ENCODE assay signal across 8 mouse cellular contexts in genomic region chr3:53525737-53526136, GRCm38 (mm10). TPM values are rescaled to one million over a fixed set of nuclear protein-coding genes. Genes with fewer than 3 reads are reported as not detected.
DNase-seq lines count a peak whose midpoint lies in the region; ATAC-seq lines count a peak whose summit lies in the region.

No protein-coding gene starts in this region.

- H3K36me3 ChIP-seq in intestine, embryonic 15.5 days = no peaks in the 10 kb centered on the region

- 11% methylated on average over 21 of the region's 21 CpGs for WGBS in intestine, embryonic 15.5 days

- no peaks in the 10 kb centered on the region for H3K4me1 ChIP-seq in intestine, embryonic 15.5 days (replicated peaks)

- intact Hi-C loops in left cerebral cortex, postnatal 10 days (cut with DNase I) = loop anchor here (2.0 to 10.0 kb wide), 5 partner anchors 65 to 789 kb away; partner anchors contain the start of genes Frem2 and Trpc4

- H3K4me2 ChIP-seq in intestine, embryonic 15.5 days (replicated peaks) = peak overlapping the region; percentile 56

- H3K9ac ChIP-seq in intestine, embryonic 15.5 days = no peak overlapping the region

- peak; percentile 72 for ATAC-seq in intestine, embryonic 15.5 days
- ATAC-seq in inflammation-experienced regulatory T-cells, adult 6 months = no peak

- H3K4me3 ChIP-seq in intestine, embryonic 15.5 days (replicated peaks) = peak overlapping the region; percentile 23

- H3K27me3 ChIP-seq in intestine, embryonic 15.5 days (replicated peaks) = no peaks in the 10 kb centered on the region

- peak; percentile 27 for DNase-seq in adrenal gland, adult 8-10 months
- peak; percentile 91 for DNase-seq in embryo, embryonic 11 days
- DNase-seq in gastrocnemius, postnatal 4 days (ENCODE audit: low spot score in 2 of 2) = peak; percentile 66 to 78
- peak; percentile 83 to 92 for DNase-seq in left cerebral cortex, postnatal 10 days (ENCODE audit: extremely low spot score in 1 of 2, low spot score in 2 of 2)
- peak; percentile 77 for DNase-seq in mesoderm, embryonic 11.5 days (ENCODE audit: low read depth, low spot score)
- peak; percentile 94 for DNase-seq in right cerebral cortex, postnatal 4 days

- H3K9me3 ChIP-seq in intestine, embryonic 15.5 days = no peaks in the 10 kb centered on the region

- no peak overlapping the region for H3K27ac ChIP-seq in intestine, embryonic 15.5 days

RNA-seq across cellular contexts. Expression of gene Stoml3, which starts 37.3 kb away (rescaled TPM):
- total RNA-seq in adrenal gland, adult 8-10 months (2022) = not detected
- total RNA-seq in gastrocnemius, postnatal 4 days (2021) = not detected
- 0.09 and 0.15 TPM in 2 replicates for polyA plus RNA-seq in intestine, embryonic 15.5 days (2015; fragmentation: Nextera tagmentation; extraction: Ambion mirVana)
- total RNA-seq in left cerebral cortex, postnatal 10 days (2021) = under 1 TPM in 1 of 2 experiments, not detected in 1; 0.26 TPM
- polyA plus RNA-seq in inflammation-experienced regulatory T-cells, adult 6 months (2017; shearing (Covaris generic)) = not detected

Comparison
In these comparisons a context has a peak if more than half of its experiments do, and no peak if none do; other contexts are left out.
1. DNase-seq: peak in every context shown above with its lines; median percentile 94 in right cerebral cortex, postnatal 4 days; 91 in embryo, embryonic 11 days; 88 in left cerebral cortex, postnatal 10 days; 77 in mesoderm, embryonic 11.5 days; 72 in gastrocnemius, postnatal 4 days; 27 in adrenal gland, adult 8-10 months.